Mouse (Mus musculus) c-Kit-positive CD71-positive TER-119-negative erythroid progenitor cells, embryonic 14.5 days (primary cell): ENCODE data around the gene Gchfr.

Experiments
- DNase-seq: peaks from one replicate; pipeline ENCODE4 v3.0.0-alpha.2; 2013; ENCODE audit warnings: low read depth

The Gchfr gene

DNA sequence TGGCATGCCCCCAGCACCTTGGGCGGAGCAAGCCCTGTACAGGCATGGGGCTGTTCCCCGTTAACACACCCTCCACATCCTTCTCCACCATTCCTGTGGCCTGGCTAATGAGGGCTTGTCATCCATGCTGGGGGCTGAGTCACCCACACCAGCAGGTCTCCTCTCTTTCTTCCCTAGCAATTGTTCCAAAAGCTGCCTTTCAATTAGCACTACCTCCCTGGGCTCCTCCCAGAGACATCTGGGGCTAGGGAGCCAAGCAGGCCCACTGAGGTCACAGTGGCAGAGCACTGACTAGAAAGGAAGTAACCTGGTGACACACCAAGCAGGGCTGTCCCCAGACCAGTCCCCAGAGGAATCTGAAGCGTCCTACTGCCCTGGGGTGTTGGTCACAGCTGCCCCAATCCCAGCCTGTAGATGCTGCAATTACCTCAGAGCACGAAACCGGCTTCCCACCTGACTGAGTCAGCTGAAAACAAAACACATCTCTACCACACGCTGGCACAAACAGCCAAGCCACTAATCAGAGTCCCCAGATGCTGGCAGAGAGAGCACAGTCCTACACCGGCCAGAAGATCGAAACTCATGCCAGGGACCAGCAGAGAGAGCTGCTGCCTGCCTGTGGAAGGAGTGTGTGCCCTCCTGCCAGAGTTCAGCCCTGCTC lies 6.5 kb downstream of the Gchfr start, which contains the start of gene Gm14137:
Gene Gm14137, plus strand, starts transcription at position 519 of the 661 bp plus-strand sequence.
- no peak for DNase-seq

DNA sequence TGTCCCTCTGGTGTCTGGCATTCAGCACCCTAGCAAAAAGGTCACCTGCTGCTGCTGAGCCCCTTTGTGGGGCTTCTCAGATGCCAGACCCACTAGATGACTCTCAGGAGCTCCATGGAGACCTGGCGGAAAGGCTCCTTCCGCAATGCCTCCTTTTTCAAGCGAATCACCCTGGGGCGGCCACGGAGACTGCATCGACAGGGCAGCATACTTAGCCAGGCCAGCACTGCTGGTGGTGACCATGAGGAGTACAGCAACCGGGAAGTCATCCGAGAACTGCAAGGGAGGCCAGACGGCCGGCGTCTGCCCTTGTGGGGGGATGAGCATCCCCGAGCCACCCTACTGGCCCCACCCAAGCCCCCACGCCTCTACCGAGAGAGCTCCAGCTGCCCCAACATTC lies 7.3 kb downstream of the Gchfr start:
- no peak for DNase-seq

DNA sequence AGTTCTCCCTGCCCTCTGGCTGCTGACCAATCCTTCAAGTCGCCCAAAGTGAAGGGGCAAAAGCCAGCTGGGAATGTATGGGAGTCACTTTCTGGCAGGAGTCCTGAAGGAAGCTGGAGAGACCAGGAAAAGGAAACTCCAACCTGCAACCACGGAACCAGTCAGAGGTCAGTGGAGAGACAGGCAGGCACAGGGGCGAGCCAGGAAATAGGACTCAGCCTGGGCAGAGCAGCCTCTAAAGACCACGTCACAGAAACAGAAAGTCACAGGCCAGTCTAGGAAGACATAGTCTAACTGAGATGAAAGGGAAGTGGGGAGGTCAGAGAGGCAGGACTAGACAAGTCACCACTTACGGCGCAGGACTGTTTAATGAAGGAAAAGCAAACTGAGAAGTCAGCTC lies 8.0 kb downstream of the Gchfr start:
- DNase-seq: no peak

DNA sequence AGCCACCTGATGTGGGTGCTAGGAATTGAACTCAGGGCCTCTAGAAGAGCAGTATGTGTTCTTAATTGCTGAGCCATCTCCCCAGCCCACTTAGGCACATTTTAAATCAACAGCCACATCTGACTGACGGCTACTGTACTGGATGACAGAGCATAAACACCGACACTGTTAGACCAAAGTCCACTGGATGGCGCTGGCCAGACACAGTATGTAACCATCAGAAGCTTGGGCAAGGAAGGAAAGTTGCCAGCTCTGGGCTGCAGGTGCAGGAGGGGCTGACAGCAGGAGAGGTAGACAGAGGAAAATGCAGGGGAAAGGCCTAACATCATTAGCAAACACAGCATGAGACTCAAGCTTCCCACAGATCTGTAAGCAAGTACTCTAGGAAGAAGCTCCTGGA lies 9.2 kb downstream of the Gchfr start:
- DNase-seq: no peak

DNA sequence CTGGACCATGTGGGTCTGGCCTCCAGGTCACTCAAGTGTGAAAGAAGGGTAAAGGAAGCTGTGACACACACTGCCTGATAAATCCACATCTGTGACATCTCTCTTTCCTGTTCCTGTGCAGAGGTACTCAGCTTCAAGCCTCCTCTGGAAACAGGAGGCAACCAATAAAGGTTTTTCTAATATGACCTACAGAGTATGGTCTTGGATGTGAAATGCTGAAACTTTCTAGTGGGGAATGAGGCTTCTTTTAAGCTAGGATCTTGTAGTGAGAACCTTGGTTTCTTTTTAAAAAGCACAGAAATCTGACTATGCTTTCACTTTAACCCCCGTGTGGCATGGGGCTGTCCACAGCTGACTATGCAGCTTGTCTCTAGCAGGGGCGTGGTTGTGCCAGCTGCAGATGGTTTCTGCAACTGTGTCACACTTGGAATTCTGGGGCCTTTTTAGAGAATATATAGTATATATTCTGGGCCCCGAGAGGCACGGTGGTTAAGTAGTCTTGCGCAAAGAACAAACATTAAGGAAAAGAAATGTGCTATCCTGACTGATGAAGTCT lies 9.9 kb downstream of the Gchfr start:
- no peak for DNase-seq

DNA sequence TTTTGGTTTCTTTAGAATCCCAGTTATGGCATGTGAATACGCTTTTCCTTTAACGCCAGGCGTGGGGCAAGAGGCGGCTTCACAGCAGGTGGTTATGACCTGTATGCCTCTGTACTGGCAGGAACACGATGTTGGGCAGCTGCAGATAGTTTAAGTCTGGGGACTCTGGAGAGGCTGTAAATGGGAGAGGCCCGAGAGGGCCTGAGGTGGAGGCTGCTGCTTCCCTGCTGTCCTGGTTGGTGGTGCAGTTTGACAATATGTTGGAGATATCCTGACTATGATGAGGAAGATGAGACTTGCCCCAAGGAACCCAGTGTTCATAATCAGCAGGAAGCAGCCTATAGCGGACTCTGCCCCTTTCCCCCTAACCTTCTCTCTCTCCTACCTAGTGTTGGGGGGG lies 15.3 kb downstream of the Gchfr start:
- DNase-seq: no peak

DNA sequence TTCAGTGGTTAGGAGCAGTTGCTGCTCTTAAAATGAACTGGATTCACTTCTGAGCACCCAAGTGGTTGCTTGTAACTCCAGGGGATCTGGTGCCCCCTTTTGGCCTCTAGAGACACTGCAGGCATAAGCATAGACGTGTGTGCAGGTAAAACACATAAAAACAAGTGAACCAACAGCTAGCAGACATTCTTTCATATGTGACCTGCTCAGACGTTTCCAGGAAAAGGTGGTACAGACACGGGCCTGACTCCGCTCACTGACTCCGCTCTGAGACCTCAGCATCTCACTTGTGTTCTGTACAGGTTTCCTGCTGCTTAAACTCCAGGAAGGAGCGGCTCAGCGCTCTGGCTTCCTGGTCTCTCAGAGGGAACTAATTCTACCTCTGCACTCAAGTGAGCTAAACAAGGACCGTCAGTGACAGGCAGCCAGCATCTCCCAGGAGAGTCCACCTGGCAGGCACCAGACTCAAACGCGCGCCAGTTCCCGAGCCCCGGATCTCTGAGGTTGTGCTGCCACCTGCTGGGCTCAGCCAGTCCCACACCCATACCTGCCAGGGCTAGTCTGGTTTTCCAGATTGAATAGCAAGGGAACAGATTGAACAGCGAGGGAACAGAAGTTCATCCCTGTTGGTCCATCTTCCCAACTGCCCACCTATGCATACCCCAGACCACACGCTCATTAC lies 21.6 kb downstream of the Gchfr start:
- peak; percentile 79 for DNase-seq

DNA sequence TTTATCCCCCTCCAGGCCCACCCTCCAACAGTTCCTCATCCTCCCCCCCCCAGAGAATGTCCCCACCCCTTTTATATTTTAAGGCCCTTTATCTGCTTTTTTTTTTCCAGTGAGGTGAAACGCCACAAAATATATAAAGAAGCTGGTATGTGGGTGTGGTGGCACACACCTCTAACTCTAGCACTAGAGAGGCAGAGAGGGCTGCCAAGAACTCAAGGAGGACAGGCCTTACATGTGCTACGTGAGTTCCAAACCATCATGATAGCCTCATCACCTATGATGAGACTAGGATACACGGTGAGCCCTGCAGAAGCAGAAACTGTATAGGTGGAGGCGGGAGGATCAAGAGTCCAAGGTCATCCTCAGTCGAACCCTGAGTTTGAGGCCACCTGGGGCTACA lies 23.4 kb downstream of the Gchfr start:
- no peak for DNase-seq

DNA sequence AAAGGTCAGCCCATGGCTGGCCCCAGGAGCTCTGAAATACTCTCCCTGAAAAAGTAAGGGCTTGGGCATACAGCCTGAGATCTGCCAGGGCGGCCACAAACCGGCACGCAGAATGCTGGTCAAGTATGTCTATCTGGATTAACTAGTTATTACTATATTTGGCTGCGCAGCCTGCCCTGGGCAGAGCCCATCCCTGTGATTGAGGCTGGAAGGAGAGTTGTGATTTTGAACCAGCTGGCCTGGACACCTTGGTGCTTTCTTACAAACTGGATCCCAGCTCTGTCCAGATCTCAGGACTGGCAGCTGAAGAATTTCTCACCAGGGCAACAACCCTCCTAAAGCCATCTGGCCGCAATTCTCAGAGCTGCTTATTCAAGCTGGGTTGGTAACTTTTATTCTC lies 26.6 kb downstream of the Gchfr start:
- no peak for DNase-seq

DNA sequence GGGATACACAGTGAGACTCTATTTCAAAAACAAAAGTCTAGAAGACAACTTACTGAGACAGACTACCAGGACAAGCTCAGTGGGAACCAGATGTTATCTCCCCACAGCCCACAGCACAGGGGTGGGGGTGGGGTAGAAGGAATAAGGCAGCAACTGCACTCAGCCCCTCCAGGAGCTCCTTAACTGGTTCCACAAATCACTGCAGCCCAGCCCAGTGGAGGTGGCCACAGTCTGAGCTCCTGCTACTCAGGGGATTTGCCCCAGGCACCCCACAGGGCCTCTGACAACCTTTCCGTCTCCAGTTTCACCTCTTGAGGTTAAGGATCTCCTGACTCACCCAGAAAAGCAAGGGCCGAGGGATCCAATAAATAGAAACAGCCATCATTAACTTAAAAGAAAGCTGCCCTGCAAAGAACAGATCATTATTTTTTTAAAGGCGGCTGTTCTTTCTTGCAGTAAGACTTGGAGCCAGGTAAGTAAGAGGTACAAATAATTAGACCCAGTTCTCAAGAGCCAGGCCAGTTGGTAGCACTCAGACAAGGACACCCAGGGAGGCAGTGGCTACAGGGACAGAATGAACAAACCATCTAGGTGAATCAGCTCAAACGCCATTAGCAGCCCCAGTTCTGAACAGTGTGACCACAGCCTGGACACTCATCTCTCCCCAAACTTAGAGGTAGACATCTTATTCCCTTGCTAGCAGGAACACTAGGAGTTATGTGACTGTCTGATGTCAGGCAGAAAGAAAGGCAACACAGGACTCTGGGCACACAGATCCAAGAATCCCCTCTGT lies 28.9 kb downstream of the Gchfr start:
- DNase-seq: no peak

DNA sequence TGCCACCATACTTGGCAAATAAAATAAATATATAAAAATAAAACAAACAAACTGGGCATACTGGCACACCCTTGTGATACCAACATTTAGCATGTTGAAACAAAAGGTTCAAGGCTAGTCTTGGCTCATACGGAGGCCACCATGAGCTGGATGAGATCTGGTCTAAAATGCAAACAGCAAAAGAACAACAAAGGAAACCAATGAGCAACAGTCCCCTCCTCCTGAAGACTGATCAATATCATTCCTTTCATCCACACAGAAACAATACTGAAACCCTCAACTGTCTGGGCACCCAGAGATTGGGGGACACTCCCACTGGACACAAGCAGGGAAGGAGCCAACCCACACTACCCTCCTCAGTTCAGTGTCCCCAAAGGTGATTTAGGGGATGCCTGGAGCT lies 29.9 kb downstream of the Gchfr start:
- no peak for DNase-seq

DNA sequence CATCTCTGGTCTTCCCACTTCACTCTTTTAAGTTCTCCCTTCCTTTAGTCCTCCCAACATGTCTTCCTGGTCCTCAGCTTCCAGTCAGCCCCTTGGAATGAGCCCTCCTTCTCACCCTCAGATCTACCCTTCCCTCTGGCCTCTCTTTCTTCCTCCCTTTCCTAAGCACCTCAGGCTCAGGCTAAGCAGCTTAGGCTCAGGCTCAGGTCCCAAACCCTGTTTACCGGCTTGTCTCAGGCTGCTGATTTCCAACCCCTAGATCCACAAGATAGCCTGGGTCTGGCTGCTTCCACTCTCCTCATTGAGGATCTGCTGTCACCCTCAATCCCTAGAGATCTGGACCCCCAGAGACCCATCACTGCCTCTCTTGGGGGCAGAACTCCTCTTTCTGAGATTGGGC lies 30.5 kb downstream of the Gchfr start:
- no peak for DNase-seq

DNA sequence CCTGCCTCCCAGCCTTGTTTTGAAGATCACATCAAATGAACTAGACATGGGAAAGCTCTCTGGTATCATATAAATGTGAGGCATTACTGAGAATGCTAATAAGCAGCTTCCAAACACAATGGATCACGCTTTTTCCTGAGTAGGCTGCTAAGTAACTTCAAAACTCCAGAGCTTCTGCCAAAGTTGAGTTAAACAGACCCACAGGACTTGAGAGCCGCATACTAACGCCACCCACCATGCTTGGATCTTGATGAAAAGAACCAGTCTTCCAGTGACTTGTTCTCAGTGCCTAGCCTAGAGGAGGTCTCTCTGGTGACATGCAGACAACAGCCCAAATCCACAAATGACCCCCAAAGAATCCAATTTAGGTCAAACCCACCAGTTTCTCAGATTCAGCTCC lies 31.4 kb downstream of the Gchfr start:
- no peak for DNase-seq

DNA sequence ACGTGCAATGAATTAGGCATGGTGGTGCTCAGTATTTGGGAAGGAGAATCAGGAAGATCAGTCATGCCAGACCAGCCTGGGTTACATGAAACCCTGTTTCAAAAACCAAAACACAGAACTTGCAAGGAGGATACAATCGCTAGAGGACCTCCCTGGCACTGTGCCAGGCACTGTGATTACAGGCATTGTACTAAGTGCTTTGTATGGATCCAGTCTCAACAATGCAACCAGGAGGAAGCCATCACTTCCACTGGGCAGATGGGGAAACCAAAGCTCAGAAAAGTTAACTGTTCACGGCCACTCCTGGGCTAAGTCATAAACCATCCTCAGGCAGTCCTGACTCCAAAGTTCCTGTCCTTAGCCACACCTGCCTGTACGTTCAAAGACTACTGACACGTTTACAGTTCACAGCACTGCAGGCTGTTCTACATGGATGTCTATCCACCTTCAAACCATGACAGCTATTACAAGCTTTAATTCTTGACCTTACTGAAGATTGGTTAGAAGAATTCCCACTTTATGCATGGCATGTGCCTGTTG lies 35.4 kb downstream of the Gchfr start:
- DNase-seq: no peak

DNA sequence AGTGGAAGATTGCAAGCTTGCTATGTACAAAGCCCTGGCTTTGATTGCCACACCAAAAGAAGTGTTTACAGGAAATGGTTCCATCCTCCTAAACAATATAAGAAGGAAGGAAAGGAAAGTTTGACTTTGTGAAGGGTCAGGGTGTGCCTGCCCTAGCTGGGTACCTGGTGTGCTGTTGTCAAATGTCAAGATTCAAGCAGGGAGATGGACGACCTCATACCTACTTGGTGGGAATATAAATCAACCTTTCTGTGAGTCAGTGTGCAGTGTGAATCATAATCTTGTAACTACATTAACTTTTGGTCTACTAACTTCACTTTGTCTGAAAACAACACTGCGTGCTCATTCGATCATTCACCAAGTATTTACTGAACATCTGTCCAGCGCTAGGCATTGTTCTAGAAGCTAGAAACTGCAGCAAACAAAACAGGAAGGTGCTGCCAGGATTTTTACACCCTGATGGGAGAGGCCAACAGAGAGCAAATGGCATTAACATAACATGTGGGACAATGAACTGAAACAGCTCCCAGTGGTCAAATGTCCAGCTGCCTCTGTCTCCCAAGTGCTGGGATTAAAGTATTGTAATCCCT lies 36.4 kb downstream of the Gchfr start:
- DNase-seq: no peak

DNA sequence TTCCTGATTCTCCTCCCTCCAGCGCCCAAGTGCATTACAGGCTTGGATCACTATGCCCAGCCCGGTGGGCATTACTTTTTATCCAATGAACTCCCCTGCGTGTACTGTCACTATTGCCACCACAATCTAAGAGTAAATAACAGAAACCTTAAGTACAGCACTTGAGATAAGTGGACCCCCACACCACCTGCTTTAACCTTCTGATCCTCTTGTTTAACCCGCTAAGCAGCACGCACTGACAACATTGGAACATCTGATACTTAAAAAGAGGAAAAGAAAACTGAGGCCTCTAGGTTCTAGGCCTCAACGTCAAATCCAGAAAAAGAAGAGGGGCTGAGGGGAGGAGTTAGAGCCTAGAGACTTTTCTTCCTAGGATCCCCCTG lies 40.4 kb downstream of the Gchfr start:
- no peak for DNase-seq

DNA sequence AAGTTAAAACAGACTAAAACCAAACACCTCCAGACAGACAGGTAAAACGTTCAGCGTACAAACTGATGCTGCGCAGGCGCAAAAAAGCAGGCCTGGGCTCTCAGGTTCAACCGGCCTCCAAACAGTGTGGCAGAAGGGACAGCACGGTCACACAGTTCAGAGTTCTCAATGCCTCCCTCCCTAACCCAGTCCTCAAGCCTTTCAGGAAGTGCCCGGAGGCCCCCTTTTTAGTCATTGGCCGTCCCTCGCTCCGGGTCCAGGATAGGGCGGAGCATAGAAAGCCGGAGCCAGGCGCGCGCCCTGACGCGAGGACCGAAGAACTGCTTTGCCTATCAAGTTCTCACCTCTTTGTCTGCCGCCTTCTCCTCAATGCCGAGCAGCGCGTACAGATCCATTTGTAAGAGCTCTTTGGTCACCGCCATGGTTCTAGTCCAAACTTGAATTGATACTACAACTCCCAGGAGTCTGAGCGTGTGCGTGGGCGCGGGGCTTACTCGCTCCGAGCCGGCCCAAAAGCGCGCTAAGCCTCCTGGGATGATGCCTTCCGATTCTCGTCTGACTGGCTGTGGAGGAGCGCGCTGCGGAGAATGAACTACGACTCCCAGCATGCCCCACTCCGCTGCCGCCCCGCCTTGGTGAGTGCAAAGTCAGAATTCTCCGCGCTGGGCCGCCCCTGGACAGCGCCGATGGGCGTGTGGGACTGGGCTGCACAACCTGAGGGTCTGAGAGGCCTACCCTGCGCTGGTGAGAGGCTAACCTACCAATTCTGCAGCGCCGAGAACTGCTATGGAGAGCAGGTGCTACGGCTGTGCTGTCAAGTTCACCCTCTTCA lies 41.0 kb downstream of the Gchfr start, which contains the start of the genes Zfyve19 and Dnajc17:
Gene Zfyve19, plus strand, starts transcription at position 274 of the 832 bp plus-strand sequence.
Gene Dnajc17, minus strand, starts transcription at position 452 of the 832 bp plus-strand sequence.
- DNase-seq: peak; percentile 94

DNA sequence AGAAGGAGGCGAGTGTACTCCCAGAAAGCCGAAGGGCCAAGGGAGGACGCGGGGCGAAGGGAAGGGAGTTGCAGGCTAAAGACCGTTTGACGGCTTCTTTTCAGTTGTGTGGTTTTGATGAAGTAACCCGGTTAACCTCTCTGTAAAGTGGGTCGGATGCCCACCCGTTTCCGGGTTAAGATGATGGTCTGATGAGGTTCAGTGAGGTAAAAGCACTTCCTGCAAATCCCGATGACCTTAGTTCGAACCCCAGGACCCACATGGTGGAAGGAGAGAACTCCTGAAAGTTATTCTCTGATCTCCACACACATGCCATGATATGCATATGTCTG lies 41.6 kb downstream of the Gchfr start:
- no peak for DNase-seq
